Mouse (Mus musculus): ENCODE data around the gene Mcub. TPM values are rescaled to one million over a fixed set of nuclear protein-coding genes. Genes with fewer than 3 reads are reported as not detected.

Gene Mcub
- polyA plus RNA-seq, 1 experiment = 1.8 TPM

GRCm38 (mm10) chr3:129984797-129985196 lies 14.8 kb upstream of the Mcub start:
- no peak overlapping the region for H3K4me3 ChIP-seq (ENCODE audit: insufficient read depth, low read length)
- H3K4me1 ChIP-seq (ENCODE audit: control insufficient read depth, insufficient read depth, low read length) = 0 out of 2 replicates have a peak, but pooled peaks cover 2% of the 10 kb centered on the region
- H3K27ac ChIP-seq (ENCODE audit: insufficient read depth, low read length) = no peak overlapping the region
- TF ChIP-seq POLR2A (IDR thresholded peaks at IDR 0.05; ENCODE audit: extremely low read depth, insufficient read depth, low read length) (no peak), CTCF (IDR thresholded peaks at IDR 0.05; ENCODE audit: extremely low read depth, insufficient read depth, low read length) (no peak)

- TF ChIP-seq POLR2A (IDR thresholded peaks at IDR 0.05; ENCODE audit: extremely low read depth, insufficient read depth, low read length) = no peak
- TF ChIP-seq CTCF (IDR thresholded peaks at IDR 0.05; ENCODE audit: extremely low read depth, insufficient read depth, low read length) = no peak
- Histone ChIP-seq H3K27ac (ENCODE audit: insufficient read depth, low read length) (no peak overlapping the region), H3K4me1 (ENCODE audit: control insufficient read depth, insufficient read depth, low read length) (0 out of 2 replicates have a peak, but pooled peaks cover 2% of the 10 kb centered on the region)
Observed at GRCm38 (mm10) chr3:129982271-129982670, 12.3 kb upstream of the Mcub start.

GRCm38 (mm10) chr3:129981756-129982155 lies 11.8 kb upstream of the Mcub start:
- Histone ChIP-seq H3K27ac (ENCODE audit: insufficient read depth, low read length) (no peak overlapping the region), H3K4me1 (ENCODE audit: control insufficient read depth, insufficient read depth, low read length) (0 out of 2 replicates have a peak, but pooled peaks cover 2% of the 10 kb centered on the region), H3K4me3 (ENCODE audit: insufficient read depth, low read length) (no peak overlapping the region)
- TF ChIP-seq POLR2A (IDR thresholded peaks at IDR 0.05; ENCODE audit: extremely low read depth, insufficient read depth, low read length) = no peak
- TF ChIP-seq CTCF (IDR thresholded peaks at IDR 0.05; ENCODE audit: extremely low read depth, insufficient read depth, low read length) = no peak

More at GRCm38 (mm10) chr3:129982271-129982670, 12.3 kb upstream of the Mcub start:
- no peak overlapping the region for H3K4me3 ChIP-seq (ENCODE audit: insufficient read depth, low read length)

GRCm38 (mm10) chr3:129979510-129979909 lies 9.5 kb upstream of the Mcub start:
- no peak overlapping the region for H3K4me3 ChIP-seq (ENCODE audit: insufficient read depth, low read length)
- H3K4me1 ChIP-seq (ENCODE audit: control insufficient read depth, insufficient read depth, low read length) = 0 out of 2 replicates have a peak, but pooled peaks cover 2% of the 10 kb centered on the region
- no peak overlapping the region for H3K27ac ChIP-seq (ENCODE audit: insufficient read depth, low read length)
- no peak for TF ChIP-seq CTCF (IDR thresholded peaks at IDR 0.05; ENCODE audit: extremely low read depth, insufficient read depth, low read length)
- no peak for TF ChIP-seq POLR2A (IDR thresholded peaks at IDR 0.05; ENCODE audit: extremely low read depth, insufficient read depth, low read length)

- H3K27ac ChIP-seq (ENCODE audit: insufficient read depth, low read length) = no peak overlapping the region
- H3K4me3 ChIP-seq (ENCODE audit: insufficient read depth, low read length) = no peak overlapping the region
- H3K4me1 ChIP-seq (ENCODE audit: control insufficient read depth, insufficient read depth, low read length) = 0 out of 2 replicates have a peak, but pooled peaks cover 2% of the 10 kb centered on the region
- TF ChIP-seq CTCF (IDR thresholded peaks at IDR 0.05; ENCODE audit: extremely low read depth, insufficient read depth, low read length) = no peak
- no peak for TF ChIP-seq POLR2A (IDR thresholded peaks at IDR 0.05; ENCODE audit: extremely low read depth, insufficient read depth, low read length)
Observed at GRCm38 (mm10) chr3:129978716-129979115, 8.7 kb upstream of the Mcub start.

- Histone ChIP-seq H3K27ac (ENCODE audit: insufficient read depth, low read length) (no peak overlapping the region), H3K4me1 (ENCODE audit: control insufficient read depth, insufficient read depth, low read length) (no peaks in the 10 kb centered on the region), H3K4me3 (ENCODE audit: insufficient read depth, low read length) (no peak overlapping the region)
- no peak for TF ChIP-seq CTCF (IDR thresholded peaks at IDR 0.05; ENCODE audit: extremely low read depth, insufficient read depth, low read length)
- TF ChIP-seq POLR2A (IDR thresholded peaks at IDR 0.05; ENCODE audit: extremely low read depth, insufficient read depth, low read length) = no peak
Observed at GRCm38 (mm10) chr3:129976317-129976716, 6.3 kb upstream of the Mcub start.

GRCm38 (mm10) chr3:129970529-129971515 lies 816 bp upstream of the Mcub start:
- TF ChIP-seq POLR2A (IDR thresholded peaks at IDR 0.05; ENCODE audit: extremely low read depth, insufficient read depth, low read length) (no peak), CTCF (IDR thresholded peaks at IDR 0.05; ENCODE audit: extremely low read depth, insufficient read depth, low read length) (no peak)
- H3K4me3 ChIP-seq (ENCODE audit: insufficient read depth, low read length) = 0 out of 2 replicates have a peak overlapping the region, but pooled peaks have one; percentile 34
- no peaks in the 10 kb centered on the region for H3K4me1 ChIP-seq (ENCODE audit: control insufficient read depth, insufficient read depth, low read length)
- no peak overlapping the region for H3K27ac ChIP-seq (ENCODE audit: insufficient read depth, low read length)

GRCm38 (mm10) chr3:129969031-129969430 lies 975 bp downstream of the Mcub start:
- no peak overlapping the region for H3K27ac ChIP-seq (ENCODE audit: insufficient read depth, low read length)
- no peaks in the 10 kb centered on the region for H3K4me1 ChIP-seq (ENCODE audit: control insufficient read depth, insufficient read depth, low read length)
- H3K4me3 ChIP-seq (ENCODE audit: insufficient read depth, low read length) = peak overlapping the region; percentile 34; the same call in 1 of the 2 replicates
- no peak for TF ChIP-seq CTCF (IDR thresholded peaks at IDR 0.05; ENCODE audit: extremely low read depth, insufficient read depth, low read length)

- no peak for TF ChIP-seq POLR2A (IDR thresholded peaks at IDR 0.05; ENCODE audit: extremely low read depth, insufficient read depth, low read length)
- TF ChIP-seq CTCF (IDR thresholded peaks at IDR 0.05; ENCODE audit: extremely low read depth, insufficient read depth, low read length) = no peak
- Histone ChIP-seq H3K4me1 (ENCODE audit: control insufficient read depth, insufficient read depth, low read length) (no peaks in the 10 kb centered on the region), H3K4me3 (ENCODE audit: insufficient read depth, low read length) (no peak overlapping the region), H3K27ac (ENCODE audit: insufficient read depth, low read length) (no peak overlapping the region)
Observed at GRCm38 (mm10) chr3:129967874-129968273, 2.1 kb downstream of the Mcub start.

GRCm38 (mm10) chr3:129964681-129965080 lies 5.3 kb downstream of the Mcub start:
- H3K4me3 ChIP-seq (ENCODE audit: insufficient read depth, low read length) = no peak overlapping the region
- no peaks in the 10 kb centered on the region for H3K4me1 ChIP-seq (ENCODE audit: control insufficient read depth, insufficient read depth, low read length)
- TF ChIP-seq POLR2A (IDR thresholded peaks at IDR 0.05; ENCODE audit: extremely low read depth, insufficient read depth, low read length) (no peak), CTCF (IDR thresholded peaks at IDR 0.05; ENCODE audit: extremely low read depth, insufficient read depth, low read length) (no peak)
- H3K27ac ChIP-seq (ENCODE audit: insufficient read depth, low read length) = no peak overlapping the region

Measured in cortical plate, adult 2 months (tissue).